Mouse (Mus musculus) ES-Bruce4 (cell line): ENCODE measurements around the gene Pip5k1b. TPM values are rescaled to one million over a fixed set of nuclear protein-coding genes. Genes with fewer than 3 reads are reported as not detected.

Experiments used
- H3K27ac ChIP-seq: 2 replicates; pipeline ENCODE4 v1.5.1; 2012; ENCODE audit warnings: low read length, inconsistent platforms; ENCODE audit not compliant: insufficient read depth
- H3K27me3 ChIP-seq: 2 replicates; pipeline ENCODE4 v1.6.1; 2012; ENCODE audit warnings: mild to moderate bottlenecking, low read length, inconsistent platforms; ENCODE audit not compliant: control insufficient read depth, poor library complexity, insufficient read depth, severe bottlenecking
- H3K36me3 ChIP-seq: 2 replicates; pipeline ENCODE4 v1.6.1; 2012; ENCODE audit warnings: inconsistent platforms, mild to moderate bottlenecking, low read length, moderate library complexity; ENCODE audit not compliant: control insufficient read depth, poor library complexity, insufficient read depth, severe bottlenecking
- H3K4me1 ChIP-seq: one replicate; pipeline ENCODE4 v1.8.1; 2011; ENCODE audit warnings: low read length; ENCODE audit not compliant: control insufficient read depth, insufficient read depth
- H3K4me3 ChIP-seq: 2 replicates; pipeline ENCODE4 v1.5.1; 2011; ENCODE audit warnings: low read depth, mild to moderate bottlenecking, low read length
- H3K9ac ChIP-seq: 2 replicates; pipeline ENCODE4 v1.6.1; 2012; ENCODE audit warnings: low read depth, mild to moderate bottlenecking, inconsistent platforms; ENCODE audit not compliant: poor library complexity, severe bottlenecking
- H3K9me3 ChIP-seq: replicated peaks from 2 replicates; pipeline ENCODE4 v1.6.1; 2012; ENCODE audit warnings: mild to moderate bottlenecking, low read length, inconsistent platforms; ENCODE audit not compliant: control insufficient read depth, poor library complexity, insufficient read depth, severe bottlenecking
- CTCF ChIP-seq: IDR thresholded peaks from one replicate; pipeline ENCODE4 v1.8.1; 2011; ENCODE audit warnings: low read depth, low read length
- EP300 ChIP-seq: IDR thresholded peaks from 2 replicates; pipeline ENCODE4 v1.6.1; 2011; ENCODE audit warnings: low read depth, low read length; ENCODE audit not compliant: insufficient read depth
- POLR2A ChIP-seq: IDR thresholded peaks from one replicate; pipeline ENCODE4 v1.8.1; 2011; ENCODE audit warnings: low read length; ENCODE audit not compliant: insufficient read depth
- polyA plus RNA-seq: library from polyadenylated mRNA; stranded (reverse); fragments of >200 nt; gene quantifications from 2 replicates; pipeline ENCODE4 v1.2.4, GENCODE M21; 2011; ENCODE audit warnings: low read depth; ENCODE audit not compliant: missing spikeins, insufficient read depth, insufficient read length

Pip5k1b gene
- polyA plus RNA-seq, 1 experiment = 4.0 TPM

GRCm38 (mm10) chr19:24321211-24321899 lies 234.3 kb downstream of the Pip5k1b start:
- Histone ChIP-seq H3K27ac (no peak overlapping the region), H3K4me3 (no peak overlapping the region), H3K27me3 (no peaks in the 10 kb centered on the region), H3K9ac (no peak overlapping the region), H3K36me3 (no peaks in the 10 kb centered on the region), H3K4me1 (no peaks in the 10 kb centered on the region), H3K9me3 (no peaks in the 10 kb centered on the region)
- TF ChIP-seq CTCF (no peak), POLR2A (no peak), EP300 (no peak)

- Histone ChIP-seq H3K27me3 (no peaks in the 10 kb centered on the region), H3K4me3 (no peak overlapping the region), H3K9me3 (no peaks in the 10 kb centered on the region), H3K36me3 (no peaks in the 10 kb centered on the region), H3K27ac (no peak overlapping the region), H3K9ac (no peak overlapping the region), H3K4me1 (no peaks in the 10 kb centered on the region)
- TF ChIP-seq CTCF (no peak), POLR2A (no peak), EP300 (no peak)
These were observed 237.5 kb downstream of the Pip5k1b start for GRCm38 (mm10) chr19:24318172-24318571.

GRCm38 (mm10) chr19:24317731-24318130 lies 237.9 kb downstream of the Pip5k1b start:
- Histone ChIP-seq H3K9ac (no peak overlapping the region), H3K9me3 (no peaks in the 10 kb centered on the region), H3K4me1 (no peaks in the 10 kb centered on the region), H3K4me3 (no peak overlapping the region), H3K27me3 (no peaks in the 10 kb centered on the region), H3K27ac (no peak overlapping the region), H3K36me3 (no peaks in the 10 kb centered on the region)
- TF ChIP-seq POLR2A (no peak), EP300 (no peak), CTCF (no peak)

- Histone ChIP-seq H3K4me1 (no peaks in the 10 kb centered on the region), H3K4me3 (no peak overlapping the region), H3K9ac (no peak overlapping the region), H3K36me3 (no peaks in the 10 kb centered on the region), H3K27me3 (no peaks in the 10 kb centered on the region), H3K27ac (no peak overlapping the region), H3K9me3 (no peaks in the 10 kb centered on the region)
- no peak for TF ChIP-seq EP300
- no peak for TF ChIP-seq CTCF
- TF ChIP-seq POLR2A = no peak
These were observed 238.6 kb downstream of the Pip5k1b start for GRCm38 (mm10) chr19:24317038-24317591.

GRCm38 (mm10) chr19:24316060-24316725 lies 239.5 kb downstream of the Pip5k1b start:
- Histone ChIP-seq H3K27ac (no peak overlapping the region), H3K4me3 (no peak overlapping the region), H3K9ac (no peak overlapping the region), H3K9me3 (no peaks in the 10 kb centered on the region), H3K27me3 (no peaks in the 10 kb centered on the region), H3K4me1 (no peaks in the 10 kb centered on the region), H3K36me3 (no peaks in the 10 kb centered on the region)
- TF ChIP-seq EP300 (no peak), POLR2A (no peak), CTCF (no peak)

- Histone ChIP-seq H3K27me3 (no peaks in the 10 kb centered on the region), H3K36me3 (no peaks in the 10 kb centered on the region), H3K27ac (no peak overlapping the region), H3K4me1 (no peaks in the 10 kb centered on the region), H3K9ac (no peak overlapping the region), H3K4me3 (no peak overlapping the region), H3K9me3 (no peaks in the 10 kb centered on the region)
- TF ChIP-seq CTCF (no peak), POLR2A (no peak), EP300 (no peak)
These were observed 240.4 kb downstream of the Pip5k1b start for GRCm38 (mm10) chr19:24315234-24315633.
